Mouse (Mus musculus): Measurements from ENCODE around the gene Cul7. TPM values are rescaled to one million over a fixed set of nuclear protein-coding genes. Genes with fewer than 3 reads are reported as not detected.

The Cul7 gene
- polyA plus RNA-seq (2012; rRNA removed): 19.0 and 21.5 TPM in 2 replicates

DNA sequence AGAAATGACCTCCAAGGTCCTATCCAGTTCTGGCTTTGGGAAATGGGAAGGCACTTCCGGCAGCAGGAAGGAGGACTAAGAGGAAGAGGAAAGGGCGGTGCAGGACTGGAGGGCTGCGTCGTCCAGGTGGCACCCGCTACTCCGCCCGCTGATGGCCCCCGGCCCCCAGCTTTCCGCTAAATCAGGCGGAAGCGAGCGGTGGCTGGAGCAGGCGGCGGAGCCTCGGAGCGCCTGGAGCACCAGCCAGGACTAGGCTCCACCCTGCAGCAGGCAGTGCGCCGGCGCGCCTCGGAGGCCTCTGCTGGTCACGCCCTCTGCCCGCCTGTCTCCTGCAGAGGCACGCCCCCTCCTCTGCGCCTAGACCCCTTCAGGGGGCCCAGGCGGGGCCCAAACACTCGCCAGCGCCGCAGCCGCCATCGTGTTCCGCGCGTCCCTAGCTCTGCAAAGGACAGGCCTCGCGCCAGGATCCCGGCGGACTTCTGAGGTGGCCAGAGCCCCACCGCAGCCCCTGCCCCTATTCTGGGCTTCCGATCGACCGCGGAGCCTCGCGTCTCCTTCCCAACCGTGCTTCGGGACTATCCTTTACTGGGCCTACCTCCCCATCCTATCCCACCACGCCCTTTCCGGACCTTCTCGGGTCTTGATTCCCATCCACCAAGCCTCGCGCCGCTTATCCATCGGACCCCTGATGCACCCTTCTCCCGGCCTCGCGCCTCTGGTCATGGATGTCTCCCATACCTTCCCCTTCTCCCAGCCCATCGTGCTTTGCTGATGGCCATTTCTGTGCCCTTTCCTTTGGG lies at the start of gene Cul7:
Gene Cul7 (plus strand): TSS at position 106 of the 800 bp plus-strand sequence.
- H3K4me3 ChIP-seq (ENCODE audit: extremely low read depth, insufficient read depth, insufficient read length): peak within 1 kb of the TSS; percentile 55
- DNase-seq (ENCODE audit: low read depth in 1 of 2, low spot score in 2 of 2): peak; percentile 35 to 77
- TF ChIP-seq POLR2A (IDR thresholded peaks at IDR 0.05; ENCODE audit: low read depth, low read length) (no peak; the same call in 1 of the 2 replicates), CTCF (IDR thresholded peaks at IDR 0.05; ENCODE audit: extremely low read depth, insufficient read depth, insufficient read length, insufficient replicate concordance) (no peak)
- WGBS: under 1% methylated on average over 57 of the region's 58 CpGs
- H3K27ac ChIP-seq (ENCODE audit: insufficient read depth, low read length): peak within 1 kb of the TSS; percentile 60
- peaks cover 2% of the 10 kb centered on the region; the same call in 1 of the 2 replicates for H3K36me3 ChIP-seq (ENCODE audit: control insufficient read depth, insufficient read depth, low read length)
- no peaks in the 10 kb centered on the region for H3K27me3 ChIP-seq (ENCODE audit: control insufficient read depth, insufficient read depth, low read length)
- H3K4me1 ChIP-seq (ENCODE audit: control insufficient read depth, insufficient read depth, insufficient read length): peaks cover 14% of the 10 kb centered on the region; the same call in 1 of the 2 replicates

DNA sequence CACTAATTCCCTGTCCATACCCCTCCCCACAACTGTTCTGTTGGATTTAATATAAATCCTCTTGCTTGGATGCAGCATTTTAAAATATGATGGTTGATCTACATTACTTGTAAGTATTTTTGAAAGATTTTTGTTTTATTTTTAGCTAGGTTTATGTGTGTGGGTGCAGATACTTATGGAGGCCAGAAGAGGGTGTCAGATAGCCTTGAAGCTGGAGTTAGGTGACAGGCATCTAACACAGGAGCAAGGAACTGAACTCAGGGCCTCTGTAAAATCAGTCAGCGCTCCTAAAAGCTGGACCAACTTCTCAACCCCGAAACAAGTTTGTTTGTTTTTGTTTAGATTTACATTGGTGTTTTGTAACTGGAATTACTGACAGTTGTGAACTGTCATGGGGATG lies 49.6 kb upstream of the Cul7 start:
- DNase-seq (ENCODE audit: low read depth in 1 of 2, low spot score in 2 of 2): no peak
- Histone ChIP-seq H3K27ac (ENCODE audit: insufficient read depth, low read length) (no peak overlapping the region), H3K4me3 (ENCODE audit: extremely low read depth, insufficient read depth, insufficient read length) (no peak overlapping the region), H3K27me3 (ENCODE audit: control insufficient read depth, insufficient read depth, low read length) (no peaks in the 10 kb centered on the region), H3K36me3 (ENCODE audit: control insufficient read depth, insufficient read depth, low read length) (no peaks in the 10 kb centered on the region), H3K4me1 (ENCODE audit: control insufficient read depth, insufficient read depth, insufficient read length) (no peaks in the 10 kb centered on the region)
- 90% methylated on average over 2 of the region's 2 CpGs for WGBS
- no peak for TF ChIP-seq CTCF (IDR thresholded peaks at IDR 0.05; ENCODE audit: extremely low read depth, insufficient read depth, insufficient read length, insufficient replicate concordance)
- no peak for TF ChIP-seq POLR2A (IDR thresholded peaks at IDR 0.05; ENCODE audit: low read depth, low read length)

DNA sequence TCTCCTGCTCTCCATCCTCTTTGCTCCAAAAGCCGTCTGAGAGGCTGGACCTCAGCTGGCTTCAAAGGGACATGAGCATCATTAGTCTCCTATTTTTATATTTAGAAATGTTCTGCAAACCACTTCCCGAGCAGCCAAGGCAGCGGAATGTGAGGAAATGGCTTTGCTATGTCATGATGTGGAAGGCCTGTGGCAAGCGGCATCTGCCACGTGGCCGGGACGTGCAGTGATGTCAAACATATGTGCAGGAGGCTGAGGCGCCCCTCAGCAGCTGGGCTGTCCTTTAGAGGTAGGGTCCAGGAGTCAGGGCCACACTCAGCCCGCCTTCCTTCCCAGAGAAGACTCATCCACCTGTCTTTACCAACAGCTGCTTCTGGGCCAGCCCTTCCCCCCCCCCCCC lies 47.9 kb upstream of the Cul7 start:
- 19% methylated on average over 9 of the region's 9 CpGs for WGBS
- no peaks in the 10 kb centered on the region for H3K36me3 ChIP-seq (ENCODE audit: control insufficient read depth, insufficient read depth, low read length)
- H3K4me1 ChIP-seq (ENCODE audit: control insufficient read depth, insufficient read depth, insufficient read length): no peaks in the 10 kb centered on the region
- no peaks in the 10 kb centered on the region for H3K27me3 ChIP-seq (ENCODE audit: control insufficient read depth, insufficient read depth, low read length)
- no peak overlapping the region for H3K4me3 ChIP-seq (ENCODE audit: extremely low read depth, insufficient read depth, insufficient read length)
- no peak for TF ChIP-seq POLR2A (IDR thresholded peaks at IDR 0.05; ENCODE audit: low read depth, low read length)
- no peak for TF ChIP-seq CTCF (IDR thresholded peaks at IDR 0.05; ENCODE audit: extremely low read depth, insufficient read depth, insufficient read length, insufficient replicate concordance)
- H3K27ac ChIP-seq (ENCODE audit: insufficient read depth, low read length): no peak overlapping the region
- DNase-seq (ENCODE audit: low read depth in 1 of 2, low spot score in 2 of 2): no peak

DNA sequence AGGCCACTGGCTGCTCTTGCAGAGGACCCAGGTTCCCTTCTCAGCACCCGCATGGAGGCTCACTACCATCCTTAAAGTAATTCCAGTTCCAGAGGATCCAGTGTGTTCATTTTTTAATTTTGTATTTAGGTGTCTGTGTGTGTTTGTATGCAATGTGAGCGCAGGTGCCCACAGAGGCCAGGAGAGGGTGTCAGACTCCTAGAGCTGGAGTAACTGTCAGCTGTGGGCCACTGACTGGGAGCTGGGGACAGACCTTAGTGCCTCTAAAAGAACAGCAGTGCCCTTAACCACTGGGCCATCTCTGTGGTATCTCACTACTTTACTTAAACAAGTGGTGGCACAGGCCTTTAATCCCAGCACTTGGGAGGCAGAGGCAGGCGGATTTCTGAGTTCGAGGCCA lies 46.9 kb upstream of the Cul7 start:
- H3K4me1 ChIP-seq (ENCODE audit: control insufficient read depth, insufficient read depth, insufficient read length): no peaks in the 10 kb centered on the region
- no peaks in the 10 kb centered on the region for H3K36me3 ChIP-seq (ENCODE audit: control insufficient read depth, insufficient read depth, low read length)
- DNase-seq (ENCODE audit: low read depth in 1 of 2, low spot score in 2 of 2): no peak
- H3K27ac ChIP-seq (ENCODE audit: insufficient read depth, low read length): no peak overlapping the region
- WGBS: 91% methylated on average over 4 of the region's 4 CpGs
- no peaks in the 10 kb centered on the region for H3K27me3 ChIP-seq (ENCODE audit: control insufficient read depth, insufficient read depth, low read length)
- H3K4me3 ChIP-seq (ENCODE audit: extremely low read depth, insufficient read depth, insufficient read length): no peak overlapping the region
- TF ChIP-seq CTCF (IDR thresholded peaks at IDR 0.05; ENCODE audit: extremely low read depth, insufficient read depth, insufficient read length, insufficient replicate concordance) (no peak), POLR2A (IDR thresholded peaks at IDR 0.05; ENCODE audit: low read depth, low read length) (no peak)

DNA sequence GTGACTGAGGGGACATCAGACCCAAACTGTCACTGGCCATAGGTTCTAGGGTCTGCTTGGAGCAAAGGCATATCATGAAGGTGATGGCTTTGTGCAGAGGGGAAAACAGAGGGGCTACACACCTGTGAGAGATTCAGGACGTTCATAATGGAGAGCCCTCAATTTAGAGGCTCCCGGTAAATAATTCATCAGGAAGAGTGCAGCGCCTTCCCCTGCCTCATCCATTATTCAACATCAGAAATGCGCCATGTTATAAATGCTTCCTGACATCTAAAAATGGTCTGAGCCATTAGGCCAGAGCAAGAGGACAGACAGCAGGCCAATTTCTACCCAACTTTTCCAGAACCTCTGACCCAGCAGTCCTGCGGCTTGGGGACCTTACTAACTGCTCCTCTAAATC lies 45.0 kb upstream of the Cul7 start:
- H3K27me3 ChIP-seq (ENCODE audit: control insufficient read depth, insufficient read depth, low read length): no peaks in the 10 kb centered on the region
- H3K4me3 ChIP-seq (ENCODE audit: extremely low read depth, insufficient read depth, insufficient read length): no peak overlapping the region
- no peak for DNase-seq (ENCODE audit: low read depth in 1 of 2, low spot score in 2 of 2)
- no peak overlapping the region for H3K27ac ChIP-seq (ENCODE audit: insufficient read depth, low read length)
- H3K36me3 ChIP-seq (ENCODE audit: control insufficient read depth, insufficient read depth, low read length): no peaks in the 10 kb centered on the region
- 89% methylated on average over 5 of the region's 5 CpGs for WGBS
- no peak for TF ChIP-seq CTCF (IDR thresholded peaks at IDR 0.05; ENCODE audit: extremely low read depth, insufficient read depth, insufficient read length, insufficient replicate concordance)
- TF ChIP-seq POLR2A (IDR thresholded peaks at IDR 0.05; ENCODE audit: low read depth, low read length): no peak
- no peaks in the 10 kb centered on the region for H3K4me1 ChIP-seq (ENCODE audit: control insufficient read depth, insufficient read depth, insufficient read length)

DNA sequence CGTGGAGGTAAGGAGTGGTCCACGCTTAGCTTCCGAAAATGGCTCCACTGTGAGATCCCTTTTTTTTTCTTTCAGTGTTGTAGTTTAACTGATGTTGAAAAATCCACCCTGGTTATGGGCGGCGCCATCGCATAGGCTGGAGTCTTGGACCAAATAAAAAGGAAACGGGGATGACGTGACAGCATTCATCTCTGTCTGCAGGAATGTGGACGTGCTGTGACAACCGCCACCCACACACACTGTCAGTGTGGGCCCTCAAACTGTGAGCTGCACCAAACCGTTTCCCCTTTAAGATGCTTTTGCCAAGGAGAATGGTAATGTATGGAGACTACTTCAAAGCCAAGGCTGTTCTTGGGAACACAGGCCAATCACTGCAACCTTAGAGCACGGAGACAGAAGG lies 44.1 kb upstream of the Cul7 start:
- TF ChIP-seq POLR2A (IDR thresholded peaks at IDR 0.05; ENCODE audit: low read depth, low read length) (no peak), CTCF (IDR thresholded peaks at IDR 0.05; ENCODE audit: extremely low read depth, insufficient read depth, insufficient read length, insufficient replicate concordance) (no peak)
- 93% methylated on average over 12 of the region's 12 CpGs for WGBS
- Histone ChIP-seq H3K36me3 (ENCODE audit: control insufficient read depth, insufficient read depth, low read length) (no peaks in the 10 kb centered on the region), H3K4me3 (ENCODE audit: extremely low read depth, insufficient read depth, insufficient read length) (no peak overlapping the region), H3K4me1 (ENCODE audit: control insufficient read depth, insufficient read depth, insufficient read length) (no peaks in the 10 kb centered on the region), H3K27me3 (ENCODE audit: control insufficient read depth, insufficient read depth, low read length) (no peaks in the 10 kb centered on the region), H3K27ac (ENCODE audit: insufficient read depth, low read length) (no peak overlapping the region)
- DNase-seq (ENCODE audit: low read depth in 1 of 2, low spot score in 2 of 2): no peak

Data from spleen, adult 2 months (tissue).